Mouse (Mus musculus) layer of hippocampus, adult 9-10 months (tissue): ENCODE measurements around the gene Wdr13.
"Not testable (repeated sequence)": the region's sequence is repeated elsewhere in the genome, so short reads cannot be mapped to it uniquely, and the experiment has no call there.

Experiments used
- DNase-seq: peaks from one replicate; pipeline ENCODE4 v3.0.0; 2022; ENCODE audit warnings: low spot score

The Wdr13 gene

DNA sequence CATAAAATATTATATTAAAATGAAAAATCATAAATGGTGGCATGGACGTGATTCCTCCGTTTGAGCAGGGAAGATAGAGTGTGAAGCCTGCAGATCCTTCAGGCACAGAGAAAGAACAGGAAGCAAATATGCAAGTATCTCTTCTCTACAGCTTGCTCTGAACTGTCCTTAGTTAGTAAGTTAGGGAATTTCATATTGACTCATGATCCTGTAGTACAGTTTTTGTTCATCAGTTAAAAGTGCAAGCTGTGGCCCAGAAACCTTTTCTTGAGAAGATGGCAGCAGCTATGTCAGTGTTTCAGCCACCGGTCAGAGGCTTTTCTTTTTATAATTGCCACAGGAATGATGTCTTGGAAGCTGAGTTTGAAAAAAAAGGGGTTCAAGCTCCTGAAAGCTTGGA is 27.7 kb downstream of the Wdr13 start:
- no peak for DNase-seq

DNA sequence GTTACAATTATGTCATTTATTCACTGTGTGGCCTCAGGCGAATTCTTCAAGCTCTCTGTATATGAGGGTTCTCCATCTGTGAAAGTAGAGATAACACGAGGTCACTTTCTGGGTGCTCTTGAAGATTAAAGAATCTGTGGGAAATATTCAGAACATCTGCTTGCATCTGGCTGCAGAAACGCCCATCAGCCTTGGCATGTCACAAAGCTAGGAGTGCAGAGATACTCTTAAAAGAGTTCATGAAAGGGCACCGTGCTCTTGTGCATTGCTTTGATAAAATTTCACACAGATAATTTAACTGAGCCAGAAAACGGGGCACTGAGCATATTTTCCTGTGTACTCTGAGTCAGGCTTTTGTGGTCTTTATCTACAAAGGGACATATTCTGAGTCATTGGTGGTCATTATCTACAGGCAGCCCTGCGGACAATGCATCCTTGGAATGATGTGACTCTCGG is 30.5 kb downstream of the Wdr13 start:
- no peak for DNase-seq

DNA sequence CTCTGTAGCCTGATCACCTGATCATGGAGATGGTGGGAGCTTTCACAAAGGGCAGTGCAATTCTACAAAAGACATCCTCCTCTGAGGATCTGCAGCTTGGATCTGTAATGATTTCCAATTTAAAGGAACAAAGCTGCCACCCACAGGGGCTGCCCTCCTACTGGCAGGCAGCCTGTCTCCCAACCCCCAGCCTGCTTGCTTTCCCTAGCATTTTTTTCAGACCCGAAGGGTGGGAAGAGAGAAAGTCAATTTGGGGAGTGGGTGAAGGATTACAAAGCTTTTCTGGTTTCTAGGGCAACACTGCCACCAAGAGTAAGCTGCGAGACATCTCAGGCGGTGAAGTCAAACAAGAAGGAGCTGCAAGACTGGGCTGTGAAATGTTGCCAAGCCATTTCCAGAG is 31.7 kb downstream of the Wdr13 start:
- DNase-seq = no peak

DNA sequence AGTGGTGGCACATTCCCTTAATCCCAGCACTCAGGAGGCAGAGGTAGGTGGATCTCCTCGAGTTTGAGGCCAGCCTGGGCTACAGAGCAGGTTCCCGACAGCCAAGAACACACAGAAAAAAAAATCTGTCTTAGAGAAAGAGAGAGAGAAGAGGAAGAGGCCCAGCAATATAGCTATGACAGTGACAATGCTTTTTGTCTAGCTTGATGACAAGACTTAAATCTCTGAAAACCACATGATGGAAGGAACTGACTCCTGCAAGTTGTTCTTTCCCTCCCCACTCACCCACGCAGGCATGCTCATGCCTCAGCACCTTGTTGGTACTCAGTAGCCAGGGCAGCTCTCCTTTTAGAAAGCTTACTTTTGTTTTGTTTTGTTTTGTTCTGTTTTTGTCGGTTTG is 33.3 kb downstream of the Wdr13 start:
- no peak for DNase-seq

GRCm38 (mm10) chrX:8096787-8097242 is 35.9 kb downstream of the Wdr13 start:
- DNase-seq = peak; percentile 93

DNA sequence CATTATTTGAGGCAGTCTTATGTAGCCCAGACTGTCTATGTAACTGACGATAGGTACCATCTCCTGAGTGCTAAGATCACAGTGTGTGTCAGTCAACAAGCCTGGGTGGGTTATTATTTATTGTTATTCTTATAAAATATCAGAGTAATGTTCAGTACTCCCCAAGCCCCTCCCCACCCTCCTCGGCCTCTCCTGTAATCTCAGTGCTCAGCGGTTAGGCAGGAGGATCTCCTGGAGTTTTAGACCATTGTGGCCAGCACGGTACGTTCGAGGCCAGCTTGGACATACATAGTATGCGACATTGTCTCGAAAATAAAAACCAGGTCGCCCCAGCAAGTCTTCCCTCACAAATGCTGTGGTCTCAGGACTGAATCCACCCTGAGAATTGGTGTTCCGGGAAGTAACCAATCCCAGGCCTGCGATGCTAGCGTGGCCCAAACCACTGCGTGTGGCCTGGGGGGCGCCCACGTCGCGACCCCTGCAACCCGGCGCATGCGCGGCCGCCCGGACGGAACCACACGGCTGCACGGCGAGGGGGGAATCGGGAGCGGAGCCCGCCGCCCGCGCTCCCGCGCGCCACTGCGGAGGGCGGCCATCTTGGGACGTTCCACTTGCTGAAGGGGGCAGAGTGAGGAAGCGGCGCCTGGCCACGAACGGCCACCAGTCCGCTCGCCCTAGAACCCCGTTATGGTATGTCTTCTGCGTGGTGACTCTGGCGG is 36.5 kb downstream of the Wdr13 start:
- DNase-seq = peak; percentile 76

- DNase-seq = no peak
Measured at GRCm38 (mm10) chrX:8095546-8095945, 37.1 kb downstream of the Wdr13 start.

- not testable (repeated sequence) for DNase-seq
Measured at GRCm38 (mm10) chrX:8090954-8091347, 41.7 kb downstream of the Wdr13 start.

GRCm38 (mm10) chrX:8090346-8090953 is 42.2 kb downstream of the Wdr13 start, which contains the start of gene Was:
TSS of gene Was (minus strand) at chrX:8090498.
- DNase-seq = no peak

DNA sequence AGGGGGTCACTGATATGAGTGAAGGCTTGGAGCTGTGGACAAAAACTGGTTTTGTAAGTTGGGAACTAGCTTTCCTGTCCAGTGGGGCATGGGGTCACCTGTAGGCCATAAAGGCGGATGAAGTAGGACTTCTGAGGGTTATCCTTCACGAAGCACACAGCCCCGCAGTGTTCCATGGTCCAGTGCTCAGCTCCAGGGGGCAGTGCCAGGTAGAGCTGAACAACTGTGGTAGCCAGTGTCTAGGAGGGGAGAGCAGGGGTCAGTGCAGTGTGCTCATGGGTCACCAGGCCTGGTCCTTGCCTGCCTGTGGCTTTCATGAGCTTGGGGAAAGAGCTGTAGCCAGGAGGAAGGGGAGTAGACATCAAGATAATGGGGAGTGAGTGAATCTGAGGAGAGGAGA is 42.9 kb downstream of the Wdr13 start:
- DNase-seq = no peak

- DNase-seq = no peak
Measured at GRCm38 (mm10) chrX:8085611-8086010, 47.1 kb downstream of the Wdr13 start.

DNA sequence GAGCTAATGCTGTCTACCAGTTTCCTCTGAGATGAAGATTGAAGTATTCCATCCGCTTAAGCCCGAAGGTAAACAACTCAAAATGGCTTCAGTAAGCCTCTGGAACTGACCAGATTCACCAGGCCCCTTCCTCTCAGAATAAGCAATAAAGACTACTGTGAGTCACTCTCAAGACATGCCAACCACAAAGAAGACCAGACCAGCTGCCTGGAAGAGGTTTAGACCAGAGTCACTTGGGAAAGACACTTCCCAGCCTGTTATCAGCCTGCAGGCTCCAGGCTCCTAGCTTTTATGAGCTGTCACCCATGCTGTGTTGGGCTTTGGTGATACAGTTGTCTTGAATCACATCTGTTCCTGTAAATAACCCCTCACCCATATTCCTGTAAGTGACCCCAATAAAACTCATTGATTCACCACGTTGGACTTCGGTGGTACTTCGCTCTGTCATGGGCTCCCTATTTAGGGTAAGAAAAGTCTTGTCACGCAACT is 47.9 kb downstream of the Wdr13 start:
- no peak for DNase-seq

DNA sequence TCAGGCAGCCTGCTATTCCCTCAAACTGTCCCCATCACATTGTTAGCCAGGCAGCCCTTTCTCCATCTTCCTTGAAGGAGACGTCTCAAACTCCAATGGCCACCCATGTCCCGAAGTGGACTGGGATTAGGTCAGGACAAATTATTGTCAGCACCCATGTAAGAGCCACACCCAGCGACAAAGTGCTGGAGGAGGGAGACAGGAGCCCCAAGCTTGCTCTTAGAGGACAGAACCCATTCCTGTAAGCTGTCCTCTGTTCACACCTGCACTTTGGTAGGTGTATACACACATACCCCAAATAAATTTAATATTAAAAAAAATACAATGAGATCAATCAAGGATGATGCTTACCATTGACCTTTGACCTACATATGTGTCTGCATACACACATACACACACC is 57.6 kb downstream of the Wdr13 start:
- DNase-seq = no peak

GRCm38 (mm10) chrX:8074430-8075014 is 58.2 kb downstream of the Wdr13 start, which contains the start of gene Suv39h1:
TSS of gene Suv39h1 (minus strand) at chrX:8074760.
- DNase-seq = peak; percentile 79

DNA sequence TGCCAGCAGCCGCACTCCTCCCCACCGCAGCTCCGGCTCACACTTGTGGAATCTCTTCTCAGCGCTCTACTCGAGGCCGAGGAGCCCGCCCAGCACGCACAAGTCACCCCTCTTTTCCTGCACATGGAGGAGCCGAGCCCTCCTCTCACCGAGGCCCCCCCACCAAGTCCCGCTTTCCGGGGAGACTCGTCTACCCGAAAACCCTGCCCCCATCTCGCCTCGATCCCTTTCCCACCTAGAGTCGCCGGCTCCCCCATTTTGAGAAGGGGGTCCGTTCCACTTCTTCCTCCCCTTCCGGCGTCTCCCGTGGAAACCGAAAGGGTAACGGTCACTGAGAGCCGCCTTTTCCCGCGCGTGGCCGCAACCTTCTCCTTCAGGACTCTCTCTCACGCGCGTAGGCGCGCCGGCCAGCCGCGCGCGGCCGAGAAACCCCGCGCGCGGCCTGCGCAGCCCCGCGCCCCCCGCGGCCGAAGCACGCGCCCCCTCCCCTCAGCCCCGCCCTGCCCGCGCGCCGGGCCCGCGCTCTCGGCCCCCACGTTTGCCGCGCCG is 58.7 kb downstream of the Wdr13 start:
- no peak for DNase-seq
